Mouse (Mus musculus) neural tube, embryonic 12.5 days (tissue): ENCODE measurements around the gene Muc3. TPM values are rescaled to one million over a fixed set of nuclear protein-coding genes. Genes with fewer than 3 reads are reported as not detected.

Experiments used
- polyA plus RNA-seq: library from polyadenylated mRNA; unstranded; fragments of >200 nt; fragmentation: Nextera tagmentation; extraction: Ambion mirVana; gene quantifications from 2 replicates; pipeline ENCODE4 v1.2.1, GENCODE M21; 2016

Gene Muc3
- polyA plus RNA-seq, 1 experiment from 2014 or later, result not detected

Other genes with a start within 250 kb of the Muc3 start
- gene Ift22, start 241.2 kb downstream of the Muc3 start, polyA plus RNA-seq, result 98.2 and 106 TPM in 2 replicates
- 304 and 321 TPM in 2 replicates for gene Fis1, start 196.0 kb downstream of the Muc3 start, polyA plus RNA-seq
- gene Cldn15, start 182.7 kb downstream of the Muc3 start, polyA plus RNA-seq, result 0.27 and 0.30 TPM in 2 replicates
- 38.4 and 39.8 TPM in 2 replicates for gene Plod3, start 162.3 kb downstream of the Muc3 start, polyA plus RNA-seq
- 103 and 109 TPM in 2 replicates for gene Znhit1, start 161.3 kb downstream of the Muc3 start, polyA plus RNA-seq
- gene Vgf, start 122.9 kb downstream of the Muc3 start, polyA plus RNA-seq, result 3.6 and 4.5 TPM in 2 replicates
- 193 and 198 TPM in 2 replicates for gene Ap1s1, start 103.2 kb downstream of the Muc3 start, polyA plus RNA-seq
- gene Serpine1, start 77.1 kb downstream of the Muc3 start, polyA plus RNA-seq, result 0.11 and 0.23 TPM in 2 replicates
- 4.3 and 5.3 TPM in 2 replicates for gene Trim56, start 33.1 kb downstream of the Muc3 start, polyA plus RNA-seq
- not detected in 2 replicates for gene Muc3a, start 63.1 kb upstream of the Muc3 start, polyA plus RNA-seq
- 20.6 and 23.5 TPM in 2 replicates for gene Ache, start 138.2 kb upstream of the Muc3 start, polyA plus RNA-seq
- gene Ufsp1, start 145.3 kb upstream of the Muc3 start, polyA plus RNA-seq, result 11.4 and 11.6 TPM in 2 replicates
- 155 and 167 TPM in 2 replicates for gene Srrt, start 158.4 kb upstream of the Muc3 start, polyA plus RNA-seq
- 31.7 and 36.2 TPM in 2 replicates for gene Trip6, start 165.1 kb upstream of the Muc3 start, polyA plus RNA-seq
- gene Slc12a9, start 184.3 kb upstream of the Muc3 start, polyA plus RNA-seq, result 24.4 and 25.1 TPM in 2 replicates
- gene Ephb4, start 200.8 kb upstream of the Muc3 start, polyA plus RNA-seq, result 25.6 and 28.1 TPM in 2 replicates